Mouse (Mus musculus) right cerebral cortex, adult 2 months (tissue): Measurements from ENCODE around the gene Zfp600.
"Not testable (repeated sequence)": the region's sequence is repeated elsewhere in the genome, so short reads cannot be mapped to it uniquely, and the experiment has no call there.

Experiments
- DNase-seq, 2 experiments: peaks; one replicate each; pipeline ENCODE4 v3.0.0; 2021 to 2022; ENCODE audit warnings: low spot score in 2 of 2

The Zfp600 gene

DNA sequence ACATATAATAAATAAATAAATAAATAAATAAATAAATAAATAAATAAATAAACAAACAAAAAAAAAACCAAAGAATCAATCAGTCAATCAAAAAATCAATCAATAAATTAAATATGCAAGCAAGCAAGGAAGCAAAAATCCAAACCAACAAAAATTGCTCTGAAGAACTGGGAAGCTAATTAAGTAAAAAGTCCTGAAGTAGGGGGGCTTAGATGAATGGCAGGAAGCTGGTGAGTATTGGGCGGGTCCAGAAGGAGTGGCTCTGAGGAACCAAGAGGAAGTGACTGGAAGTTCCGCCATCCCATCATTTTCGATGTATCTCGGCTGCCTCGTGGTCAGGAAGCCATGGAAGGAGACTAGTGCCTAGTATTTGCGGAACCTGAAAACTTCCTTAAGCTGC, at the start of gene Zfp600:
TSS of gene Zfp600 (plus strand) at position 301 of the 400 bp plus-strand sequence.
- not testable (repeated sequence) for DNase-seq

DNA sequence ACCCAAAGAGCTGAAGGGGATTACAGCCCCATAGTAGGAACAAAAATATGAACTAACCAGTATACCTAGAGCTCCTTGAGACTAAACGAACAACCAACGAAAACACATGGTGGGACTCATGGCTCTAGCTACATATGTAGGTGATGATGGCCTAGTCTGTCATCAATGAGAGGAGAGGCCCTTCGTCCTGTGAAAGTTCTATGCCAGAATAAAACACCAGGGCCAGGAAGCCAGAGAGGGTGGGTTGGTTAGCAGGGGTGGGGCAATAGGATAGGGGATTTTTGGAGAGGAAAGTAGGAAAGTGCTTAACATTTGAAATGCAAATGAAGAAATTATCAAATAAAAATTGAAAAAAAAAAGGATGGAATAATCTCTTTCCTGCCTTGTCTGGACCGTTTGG, 6.3 kb downstream of the Zfp600 start:
- not testable (repeated sequence) for DNase-seq

DNA sequence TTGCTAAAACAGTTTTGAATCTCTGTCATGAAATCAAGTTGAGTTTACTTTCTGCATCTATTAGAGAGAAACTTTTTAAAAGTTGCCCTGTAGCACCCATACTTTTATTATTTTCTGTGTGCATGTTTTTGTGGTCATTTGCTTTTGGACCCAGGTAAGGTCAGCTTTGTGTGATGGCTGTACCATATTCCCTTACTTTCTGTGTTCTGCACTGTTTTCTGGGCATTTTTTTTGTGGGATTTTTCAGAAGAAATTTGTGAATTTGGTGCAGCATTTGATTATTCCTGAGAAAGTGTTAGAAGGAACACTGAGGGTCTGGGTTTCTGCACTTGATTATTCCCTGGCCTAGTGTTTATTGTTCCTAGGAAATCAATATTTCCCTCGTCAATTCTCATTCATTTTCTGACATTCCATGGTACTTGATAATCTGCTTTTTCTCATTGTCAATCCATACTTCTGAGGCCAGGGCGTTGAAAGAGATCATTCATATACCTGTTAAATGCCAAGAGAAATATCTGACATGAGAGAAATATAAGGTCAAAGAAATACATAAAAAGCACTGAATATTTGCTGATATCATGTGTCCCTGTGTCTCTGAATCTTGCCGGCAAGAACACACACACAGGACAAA, 10.7 kb downstream of the Zfp600 start:
- DNase-seq, result not testable (repeated sequence)

DNA sequence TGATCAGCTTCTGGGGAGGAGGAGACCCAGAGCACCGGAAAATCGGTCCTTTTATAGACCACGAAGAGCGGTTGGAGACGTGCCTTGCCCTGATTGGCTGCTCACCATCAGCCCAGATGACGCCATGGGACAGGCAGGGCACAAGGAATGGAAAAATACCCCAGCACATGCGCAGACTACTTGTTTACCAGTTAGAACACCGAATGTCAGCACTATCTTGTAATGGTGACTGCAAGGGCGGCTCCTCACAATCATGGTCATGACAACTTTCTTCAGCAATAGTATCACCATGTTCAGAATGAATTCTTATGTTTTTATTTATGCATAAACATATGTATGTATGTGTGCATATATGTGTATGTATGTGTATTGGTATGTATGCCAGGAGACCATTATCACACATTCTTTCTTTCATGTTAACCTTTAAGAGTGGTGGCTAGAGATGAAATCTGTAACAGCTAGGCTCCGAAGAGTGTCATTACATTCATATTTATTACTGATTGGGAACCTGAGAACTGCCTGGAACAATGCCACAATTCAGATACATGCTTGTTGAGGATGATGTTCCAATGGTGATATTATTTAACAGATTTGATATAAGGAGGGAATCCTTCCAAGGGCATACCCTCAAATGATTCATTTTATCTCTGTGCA, 11.4 kb downstream of the Zfp600 start:
- not testable (repeated sequence) for DNase-seq

DNA sequence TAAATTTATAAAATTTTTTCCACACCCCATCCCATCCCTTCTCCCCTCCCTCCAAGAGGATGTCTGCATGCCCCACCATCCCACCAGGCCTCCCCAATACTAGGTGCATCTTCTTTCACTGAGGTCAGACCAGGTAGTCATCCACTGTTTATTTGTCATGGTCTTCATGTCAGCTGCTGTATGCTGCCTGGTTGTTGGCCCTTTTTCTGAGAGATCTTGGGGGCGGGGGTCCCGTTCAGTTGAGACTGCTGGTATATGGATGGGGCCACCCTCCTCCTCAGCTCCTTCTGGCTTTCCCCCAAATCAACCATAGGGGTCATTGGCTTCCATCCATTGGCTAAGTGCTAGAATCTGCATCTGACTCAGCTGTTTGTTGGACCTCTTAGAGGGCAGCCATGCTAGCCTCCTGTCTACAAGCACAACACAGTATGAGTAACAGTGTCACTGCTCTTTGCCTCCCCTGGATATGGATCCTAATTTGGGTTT, 12.1 kb downstream of the Zfp600 start:
- not testable (repeated sequence) for DNase-seq

DNA sequence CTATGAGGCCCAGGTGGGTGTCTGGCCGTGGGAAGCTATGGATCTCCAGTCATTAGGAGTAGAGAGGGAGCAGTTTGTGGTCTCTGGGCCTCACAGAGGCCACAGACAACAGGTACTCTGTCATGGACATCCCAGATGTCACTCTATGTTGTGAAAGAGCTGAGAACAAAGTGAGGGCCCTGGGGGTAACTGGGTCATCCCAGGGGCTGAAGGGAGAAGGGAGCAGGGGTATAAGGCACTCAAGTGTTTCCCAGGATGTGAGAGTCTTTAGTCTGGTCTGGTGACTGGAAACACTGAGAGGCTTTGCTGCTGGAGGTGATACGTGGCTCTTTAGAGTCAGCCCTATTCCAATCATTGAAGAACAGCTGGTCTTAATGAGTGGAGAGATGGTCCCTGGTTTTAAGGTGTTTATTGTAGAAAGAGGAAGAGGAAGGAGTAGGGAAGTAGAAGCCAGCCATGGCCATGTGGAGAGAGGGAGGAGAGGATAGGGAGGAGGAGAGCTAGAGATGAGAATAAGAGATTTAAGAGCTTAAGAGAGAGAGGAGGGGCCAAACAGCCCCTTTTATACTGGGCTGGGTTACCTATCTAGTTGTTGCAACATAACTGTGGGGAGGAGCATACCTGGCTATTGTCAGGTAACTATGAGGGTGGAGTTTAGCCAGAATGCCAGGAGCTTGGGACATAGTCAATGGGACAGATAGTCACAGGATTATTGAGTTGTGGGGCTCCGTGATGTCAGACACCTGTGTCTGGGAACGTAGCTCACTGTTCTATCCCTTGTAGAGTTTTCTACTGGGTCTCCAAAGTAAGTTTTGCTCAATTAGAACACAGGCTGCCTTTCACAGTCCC, 17.0 kb downstream of the Zfp600 start:
- DNase-seq, result not testable (repeated sequence)

DNA sequence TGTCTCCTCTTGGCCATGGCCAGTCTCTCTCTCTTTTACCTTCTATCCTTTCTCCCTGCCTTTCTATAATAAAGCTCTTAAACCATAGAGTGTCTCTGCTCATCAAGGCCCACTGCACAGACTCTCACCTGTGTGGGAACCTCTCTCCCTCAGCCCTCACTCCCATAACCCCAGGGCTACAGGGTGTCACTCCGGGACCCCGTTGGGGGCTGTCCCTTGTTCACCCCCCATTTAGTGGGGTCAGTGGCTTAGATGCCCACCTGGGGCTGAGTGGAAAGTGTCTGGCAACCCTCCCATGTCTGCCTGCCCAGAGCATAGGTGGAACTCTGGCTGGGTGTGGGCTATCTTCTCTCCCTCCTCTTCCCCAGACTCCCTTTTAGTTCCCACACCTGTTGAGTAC, 47.7 kb downstream of the Zfp600 start:
- DNase-seq, result not testable (repeated sequence)

DNA sequence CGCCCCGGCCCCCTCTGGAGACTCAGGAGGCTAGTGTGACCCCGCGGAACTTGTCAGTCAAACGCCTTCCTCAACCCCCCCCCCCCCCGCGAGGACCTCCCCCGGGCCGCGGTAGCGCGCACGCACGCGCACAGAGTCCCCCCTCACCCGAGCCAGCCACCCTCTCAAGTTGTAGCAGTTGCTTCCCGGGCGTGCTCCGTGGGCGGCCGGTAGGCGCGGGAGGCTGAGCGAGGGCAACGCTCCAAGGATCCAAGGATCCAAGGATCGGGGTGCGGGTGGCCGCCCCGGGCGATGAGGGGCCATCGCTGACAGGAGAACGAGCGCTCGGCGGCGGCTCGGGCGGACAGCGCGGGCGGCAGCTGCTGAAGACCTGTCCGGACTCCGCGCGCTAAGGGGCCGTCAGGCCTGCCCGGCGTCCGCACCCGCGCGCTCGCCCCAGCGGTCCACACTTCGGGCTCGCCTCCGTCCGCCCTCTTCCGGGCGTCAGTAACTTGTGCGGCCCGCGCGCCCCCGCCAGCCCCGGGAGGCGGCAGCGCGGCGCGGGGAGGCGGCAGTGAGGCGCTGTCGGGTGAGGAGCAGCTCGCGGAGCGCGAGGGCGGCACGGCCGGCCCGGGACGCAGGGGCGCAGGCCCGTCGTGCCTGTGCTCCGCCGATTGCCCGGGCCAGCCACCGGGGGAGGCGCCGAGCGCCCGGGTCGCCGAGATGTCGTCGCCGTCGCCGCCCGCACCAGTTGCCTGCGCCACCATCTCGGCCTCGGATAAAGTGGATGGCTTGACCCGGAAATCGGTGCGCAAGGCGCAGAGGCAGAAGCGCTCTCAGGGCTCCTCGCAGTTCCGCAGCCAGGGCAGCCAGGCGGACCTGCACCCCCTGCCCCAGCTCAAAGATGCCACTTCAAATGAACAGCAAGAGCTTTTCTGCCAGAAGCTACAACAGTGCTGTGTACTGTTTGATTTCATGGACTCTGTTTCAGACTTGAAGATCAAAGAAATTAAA, 82.9 kb downstream of the Zfp600 start:
- not testable (repeated sequence) for DNase-seq

DNA sequence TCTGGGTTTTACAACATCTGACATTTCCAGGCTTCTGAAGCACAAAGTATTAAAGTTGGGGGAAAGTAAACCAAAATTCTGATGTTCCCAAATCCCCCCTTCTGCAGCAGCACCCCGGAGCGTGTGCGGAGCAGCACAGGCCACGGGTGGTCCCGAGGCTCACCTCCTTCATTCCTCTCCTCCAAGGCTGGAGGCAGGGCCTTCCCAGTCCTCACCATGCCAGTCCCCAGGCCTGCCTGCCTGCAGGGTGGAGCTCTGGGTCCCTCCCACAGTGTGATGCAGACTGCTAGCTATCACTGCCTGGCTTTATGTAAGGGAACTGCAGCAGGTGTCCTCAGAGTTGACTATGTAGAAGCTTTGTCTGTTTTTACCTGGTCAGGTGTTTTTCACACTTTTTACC, 85.5 kb downstream of the Zfp600 start:
- DNase-seq, result not testable (repeated sequence)
